Mouse (Mus musculus): Measurements from ENCODE around the gene Tex48. TPM values are rescaled to one million over a fixed set of nuclear protein-coding genes. Genes with fewer than 3 reads are reported as not detected.

Gene Tex48
- total RNA-seq, 4 experiments from 2014 or later = not detected

Other genes starting within 250 kb of the Tex48 start
- gene Akna, start 219.1 kb downstream of the Tex48 start, total RNA-seq (2022) = 1 to 10 TPM; 3.6 to 5.3 (median 4.5) TPM
- 10 to 100 TPM; 35.8 to 45.1 (median 41.0) TPM for gene Whrn, start 126.4 kb downstream of the Tex48 start, total RNA-seq (2022)
- 100 to 1,000 TPM; 131 to 157 (median 144) TPM for gene Atp6v1g1, start 77.7 kb downstream of the Tex48 start, total RNA-seq (2022)
- gene Tmem268, start 63.6 kb downstream of the Tex48 start, total RNA-seq (2022) = 10 to 100 TPM; 11.2 to 16.2 (median 14.6) TPM
- gene Gm11213, start 17.2 kb downstream of the Tex48 start, total RNA-seq (2022) = not detected
- not detected for gene Gm11214, start 41.0 kb upstream of the Tex48 start, total RNA-seq (2022)
- gene Tnfsf15, start 122.7 kb upstream of the Tex48 start, total RNA-seq (2022) = under 1 TPM in 1 of 4 experiments, not detected in 3; 0.25 TPM
- under 1 TPM in 2 of 4 experiments, not detected in 2; 0.30 to 0.53 TPM for gene Tnfsf8, start 238.9 kb upstream of the Tex48 start, total RNA-seq (2022)

Measured in left cerebral cortex, adult 8-10 months (tissue).